Mouse (Mus musculus) bone marrow macrophage, adult 2 months (primary cell): ENCODE results near the gene Tk1.

Experiments used
- CTCF ChIP-seq: IDR thresholded peaks from 2 replicates; pipeline ENCODE4 v1.5.1; 2012; ENCODE audit warnings: low read depth, mild to moderate bottlenecking, low read length, moderate library complexity
- POLR2A ChIP-seq: IDR thresholded peaks from 2 replicates; pipeline ENCODE4 v1.6.1; 2012; ENCODE audit warnings: mild to moderate bottlenecking, low read depth, low read length, borderline replicate concordance

GRCm38 (mm10) chr11:117794035-117794551 lies 31.8 kb downstream of the Tk1 start:
- TF ChIP-seq CTCF (no peak), POLR2A (no peak)
